Mouse (Mus musculus): ENCODE data around the gene Eng. TPM values are rescaled to one million over a fixed set of nuclear protein-coding genes. Genes with fewer than 3 reads are reported as not detected.
A peak's percentile ranks its signal among the peaks of the same experiment; 100 is the strongest.

The Eng gene
- 10 to 100 TPM; 26.5 to 38.8 TPM for total RNA-seq (2021)
- long read RNA-seq, experiment 1, transcript Eng-205 (15 exons, 3,403 nt) = minor isoform, 20 of 93 reads
- long read RNA-seq, experiment 1, transcript Eng-201 (15 exons, 3,422 nt) = major isoform, 57 of 93 reads
- long read RNA-seq, experiment 1, partial matches to known transcripts = 6 of 93 reads
- long read RNA-seq, experiment 1, other reads (novel, unspliced or antisense) = 10 of 93 reads
- long read RNA-seq, experiment 2, transcript Eng-201 (15 exons, 3,422 nt) = major isoform, 43 of 76 reads
- long read RNA-seq, experiment 2, transcript Eng-205 (15 exons, 3,403 nt) = minor isoform, 22 of 76 reads
- long read RNA-seq, experiment 2, partial matches to known transcripts = 8 of 76 reads
- long read RNA-seq, experiment 2, other reads (novel, unspliced or antisense) = 2 of 76 reads

GRCm38 (mm10) chr2:32646379-32647056 lies at the start of gene Eng:
TSS of gene Eng (plus strand) at chr2:32646595.
- no peak for TF ChIP-seq CTCF (IDR thresholded peaks at IDR 0.05)
- peak; percentile 84 for DNase-seq
- intact Hi-C loops (cut with DNase I) = no loop called here
- Histone ChIP-seq H3K27ac (peak within 1 kb of the TSS; percentile 94), H3K4me3 (peak within 1 kb of the TSS; percentile 78)

GRCm38 (mm10) chr2:32596725-32597124 lies 49.7 kb upstream of the Eng start:
- intact Hi-C loops (cut with DNase I) = no loop called here
- no peak overlapping the region for H3K4me3 ChIP-seq
- TF ChIP-seq CTCF (IDR thresholded peaks at IDR 0.05) = no peak
- DNase-seq = peak; percentile 64
- H3K27ac ChIP-seq = peak overlapping the region; percentile 75

- Histone ChIP-seq H3K4me3 (no peak overlapping the region), H3K27ac (peak overlapping the region; percentile 75)
- TF ChIP-seq CTCF (IDR thresholded peaks at IDR 0.05) = no peak
- intact Hi-C loops (cut with DNase I) = no loop called here
- DNase-seq = no peak
Measured at GRCm38 (mm10) chr2:32597248-32597647, 49.1 kb upstream of the Eng start.

GRCm38 (mm10) chr2:32597699-32598098 lies 48.7 kb upstream of the Eng start:
- intact Hi-C loops (cut with DNase I) = no loop called here
- TF ChIP-seq CTCF (IDR thresholded peaks at IDR 0.05) = no peak

GRCm38 (mm10) chr2:32598506-32598905 lies 47.9 kb upstream of the Eng start:
- H3K27ac ChIP-seq = peak overlapping the region; percentile 75; the same call in 1 of the 2 replicates
- peak; percentile 49 for DNase-seq
- no peak for TF ChIP-seq CTCF (IDR thresholded peaks at IDR 0.05)
- no peak overlapping the region for H3K4me3 ChIP-seq
- intact Hi-C loops (cut with DNase I) = no loop called here

More at GRCm38 (mm10) chr2:32597699-32598098, 48.7 kb upstream of the Eng start:
- Histone ChIP-seq H3K27ac (peak overlapping the region; percentile 75), H3K4me3 (no peak overlapping the region)
- no peak for DNase-seq

- DNase-seq = no peak
- peak within 1 kb of the TSS; percentile 75; the same call in 1 of the 2 replicates for H3K27ac ChIP-seq
- intact Hi-C loops (cut with DNase I) = no loop called here
- no peak for TF ChIP-seq CTCF (IDR thresholded peaks at IDR 0.05)
- H3K4me3 ChIP-seq = no peak within 1 kb of the TSS
Measured at GRCm38 (mm10) chr2:32599409-32599808, 47.0 kb upstream of the Eng start, which contains the start of gene St6galnac6. TSS of gene St6galnac6 (plus strand) at chr2:32599709.

GRCm38 (mm10) chr2:32601417-32602065 lies 44.9 kb upstream of the Eng start:
- Histone ChIP-seq H3K4me3 (no peak overlapping the region), H3K27ac (peak overlapping the region; percentile 56)
- peak; percentile 69 for DNase-seq
- TF ChIP-seq CTCF (IDR thresholded peaks at IDR 0.05) = peak; percentile 62
- intact Hi-C loops (cut with DNase I) = no loop called here

GRCm38 (mm10) chr2:32602600-32603054 lies 43.8 kb upstream of the Eng start:
- Histone ChIP-seq H3K27ac (peak overlapping the region; percentile 56), H3K4me3 (peak overlapping the region; percentile 66)
- peak; percentile 100; the same call in 1 of the 2 replicates for TF ChIP-seq CTCF (IDR thresholded peaks at IDR 0.05)
- peak; percentile 91 for DNase-seq
- intact Hi-C loops (cut with DNase I) = loop anchor here (1.0 kb wide), 1 partner anchor 19 kb away; no protein-coding TSS in a partner anchor

- no peak for DNase-seq
- no peak for TF ChIP-seq CTCF (IDR thresholded peaks at IDR 0.05)
- H3K4me3 ChIP-seq = no peak overlapping the region
- no peak overlapping the region for H3K27ac ChIP-seq
- intact Hi-C loops (cut with DNase I) = loop anchor here (5.0 kb wide), 1 partner anchor 32 kb away; the partner anchor contains the start of genes Dpm2 and Pip5kl1
Measured at GRCm38 (mm10) chr2:32604631-32605030, 41.8 kb upstream of the Eng start.

GRCm38 (mm10) chr2:32606161-32607142 lies 39.9 kb upstream of the Eng start:
- TF ChIP-seq CTCF (IDR thresholded peaks at IDR 0.05) = peak; percentile 63
- intact Hi-C loops (cut with DNase I) = loop anchor here (5.0 kb wide), 1 partner anchor 34 kb away; the partner anchor contains the start of genes Dpm2 and Pip5kl1
- peak; percentile 96 for DNase-seq
- peak overlapping the region; percentile 97 for H3K27ac ChIP-seq
- H3K4me3 ChIP-seq = peak overlapping the region; percentile 97

- H3K27ac ChIP-seq = peak overlapping the region; percentile 97
- no peak for TF ChIP-seq CTCF (IDR thresholded peaks at IDR 0.05)
- intact Hi-C loops (cut with DNase I) = loop anchor here (5.0 kb wide), 1 partner anchor 35 kb away; the partner anchor contains the start of genes Dpm2 and Pip5kl1
- peak; percentile 72 for DNase-seq
- H3K4me3 ChIP-seq = peak overlapping the region; percentile 97
Measured at GRCm38 (mm10) chr2:32607262-32607947, 39.0 kb upstream of the Eng start.
